Mouse (Mus musculus) heart, postnatal 0 days (tissue): Measurements from ENCODE around the gene Faf1. TPM values are rescaled to one million over a fixed set of nuclear protein-coding genes. Genes with fewer than 3 reads are reported as not detected.

Experiments used
- ATAC-seq: fragments of 200-750 bp; cut with Nextera tagmentation; 2 replicates; pipeline ENCODE4 v1.8.0; 2017; ENCODE audit warnings: low read depth, moderate number of reproducible peaks, moderate library complexity; ENCODE audit not compliant: insufficient read depth
- DNase-seq: peaks from one replicate; pipeline ENCODE4 v3.0.0-alpha.2; 2016; ENCODE audit warnings: low spot score
- H3K27ac ChIP-seq: fragments of 300-500 bp; sonication (generic); 2 replicates; pipeline ENCODE4 v1.5.1; 2014; ENCODE audit warnings: low read depth, mild to moderate bottlenecking
- H3K27me3 ChIP-seq: fragments of 300-500 bp; sonication (generic); 2 replicates; pipeline ENCODE4 v1.6.1; 2014; ENCODE audit warnings: low read length, mixed read lengths; ENCODE audit not compliant: control insufficient read depth, insufficient read depth
- H3K36me3 ChIP-seq: fragments of 300-500 bp; sonication (generic); replicated peaks from 2 replicates; pipeline ENCODE4 v1.6.1; 2014; ENCODE audit warnings: low read length, mixed read lengths; ENCODE audit not compliant: control insufficient read depth, insufficient read depth
- H3K4me1 ChIP-seq: fragments of 300-500 bp; sonication (generic); 2 replicates; pipeline ENCODE4 v1.6.1; 2014; ENCODE audit warnings: antibody characterized with exemption; ENCODE audit not compliant: control insufficient read depth, insufficient read depth
- H3K4me2 ChIP-seq: fragments of 300-500 bp; sonication (generic); 2 replicates; pipeline ENCODE4 v1.6.1; 2014; ENCODE audit warnings: low read depth, mild to moderate bottlenecking, low read length, moderate library complexity
- H3K4me3 ChIP-seq: fragments of 300-500 bp; sonication (generic); 2 replicates; pipeline ENCODE4 v1.5.1; 2014; ENCODE audit warnings: low read depth, low read length
- H3K9ac ChIP-seq: fragments of 300-500 bp; sonication (generic); replicated peaks from 2 replicates; pipeline ENCODE4 v1.6.1; 2014; ENCODE audit warnings: low read depth, low read length, mixed read lengths
- H3K9me3 ChIP-seq: fragments of 300-500 bp; sonication (generic); replicated peaks from 2 replicates; pipeline ENCODE4 v1.6.1; 2016; ENCODE audit warnings: low read length; ENCODE audit not compliant: control insufficient read depth
- CTCF ChIP-seq: IDR thresholded peaks from 2 replicates; pipeline ENCODE4 v1.5.1; 2016; ENCODE audit warnings: antibody characterized with exemption, control low read depth, low read depth
- EP300 ChIP-seq: IDR thresholded peaks from 2 replicates; pipeline ENCODE4 v1.6.1; 2016; ENCODE audit warnings: antibody characterized with exemption, low read depth
- WGBS: fragments of 180-500 bp; shearing (Covaris S2); extraction: QIAGEN DNeasy Blood & Tissue Kit; methylation state at CpG from one replicate; pipeline ENCODE4 v1.1.7; 2014; 5-methylcytosine and 5-hydroxymethylcytosine counted together
- polyA plus RNA-seq: library from polyadenylated mRNA; unstranded; fragments of >200 nt; fragmentation: Nextera tagmentation; extraction: Ambion mirVana; gene quantifications from 2 replicates; pipeline ENCODE4 v1.2.1, GENCODE M21; 2015
- total RNA-seq: library from RNA; depleted of rRNA; stranded (reverse); fragments of >200 nt; gene quantifications from 2 replicates; pipeline ENCODE4 v1.2.3, GENCODE M21; 2014; ENCODE audit warnings: low replicate concordance

Gene Faf1
- total and polyA plus RNA-seq, 2 experiments from 2014 or later: 19.4 to 26.7 TPM

- WGBS: 3% methylated on average over 56 of the region's 99 CpGs
- peaks cover 98% of the 10 kb centered on the region for H3K27me3 ChIP-seq
- H3K9me3 ChIP-seq: no peaks in the 10 kb centered on the region
- DNase-seq: no peak
- peak; percentile 19; the same call in 1 of the 2 replicates for ATAC-seq
- H3K4me2 ChIP-seq: peak overlapping the region; percentile 70
- TF ChIP-seq EP300 (no peak), CTCF (no peak)
- no peak overlapping the region for H3K27ac ChIP-seq
- no peaks in the 10 kb centered on the region for H3K36me3 ChIP-seq
- H3K4me1 ChIP-seq: peaks cover 19% of the 10 kb centered on the region; the same call in 1 of the 2 replicates
- peak overlapping the region; percentile 48 for H3K4me3 ChIP-seq
- H3K9ac ChIP-seq: no peak overlapping the region
Observed at GRCm38 (mm10) chr4:109981871-109982680, 305.7 kb downstream of the Faf1 start.

GRCm38 (mm10) chr4:109982681-109983265, 306.4 kb downstream of the Faf1 start:
- TF ChIP-seq EP300 (no peak), CTCF (no peak)
- Histone ChIP-seq H3K4me1 (peaks cover 14% of the 10 kb centered on the region; the same call in 1 of the 2 replicates), H3K27ac (no peak overlapping the region), H3K4me3 (peak overlapping the region; percentile 48), H3K9ac (no peak overlapping the region), H3K27me3 (peaks cover 98% of the 10 kb centered on the region), H3K4me2 (peak overlapping the region; percentile 70), H3K36me3 (no peaks in the 10 kb centered on the region), H3K9me3 (no peaks in the 10 kb centered on the region)
- ATAC-seq (no peak), DNase-seq (no peak)
- 8% methylated on average over 30 of the region's 30 CpGs for WGBS

- WGBS: 5% methylated on average over 49 of the region's 49 CpGs
- H3K9me3 ChIP-seq: no peaks in the 10 kb centered on the region
- peaks cover 97% of the 10 kb centered on the region for H3K27me3 ChIP-seq
- H3K9ac ChIP-seq: no peak overlapping the region
- peak overlapping the region; percentile 48 for H3K4me3 ChIP-seq
- ATAC-seq: no peak
- no peak for DNase-seq
- peak overlapping the region; percentile 26 for H3K4me2 ChIP-seq
- TF ChIP-seq EP300: no peak
- no peak for TF ChIP-seq CTCF
- 0 out of 2 replicates have a peak, but pooled peaks cover 8% of the 10 kb centered on the region for H3K4me1 ChIP-seq
- H3K36me3 ChIP-seq: no peaks in the 10 kb centered on the region
- no peak overlapping the region for H3K27ac ChIP-seq
Observed at GRCm38 (mm10) chr4:109983281-109984001, 307.1 kb downstream of the Faf1 start.

GRCm38 (mm10) chr4:109984011-109984411, 307.6 kb downstream of the Faf1 start:
- H3K4me3 ChIP-seq: peak overlapping the region; percentile 48
- peak overlapping the region; percentile 26 for H3K4me2 ChIP-seq
- no peak for TF ChIP-seq EP300
- TF ChIP-seq CTCF: no peak
- 0 out of 2 replicates have a peak, but pooled peaks cover 7% of the 10 kb centered on the region for H3K4me1 ChIP-seq
- H3K27me3 ChIP-seq: peaks cover 97% of the 10 kb centered on the region
- no peaks in the 10 kb centered on the region for H3K36me3 ChIP-seq
- no peaks in the 10 kb centered on the region for H3K9me3 ChIP-seq
- H3K27ac ChIP-seq: no peak overlapping the region
- WGBS: 2% methylated on average over 24 of the region's 24 CpGs
- no peak overlapping the region for H3K9ac ChIP-seq
- DNase-seq (no peak), ATAC-seq (no peak)
